Mouse (Mus musculus) testis, adult 2 months (tissue): ENCODE results near the gene Dexi. TPM values are rescaled to one million over a fixed set of nuclear protein-coding genes. Genes with fewer than 3 reads are reported as not detected.

Source experiments
- H3K27ac ChIP-seq: fragments of 200-500 bp; 2 replicates; pipeline ENCODE4 v1.5.1; 2012; ENCODE audit warnings: low read depth, low read length; ENCODE audit not compliant: control insufficient read depth, insufficient read depth
- H3K27me3 ChIP-seq: fragments of 200-500 bp; 2 replicates; pipeline ENCODE4 v1.6.1; 2012; ENCODE audit warnings: mild to moderate bottlenecking, low read length, moderate library complexity; ENCODE audit not compliant: control insufficient read depth, insufficient read depth
- H3K36me3 ChIP-seq: fragments of 200-500 bp; 2 replicates; pipeline ENCODE4 v1.6.1; 2012; ENCODE audit warnings: mild to moderate bottlenecking, low read length; ENCODE audit not compliant: control insufficient read depth, insufficient read depth
- H3K4me1 ChIP-seq: fragments of 200-500 bp; 2 replicates; pipeline ENCODE4 v1.6.1; 2012; ENCODE audit warnings: low read length; ENCODE audit not compliant: control insufficient read depth, insufficient read depth
- H3K4me3 ChIP-seq: fragments of 200-500 bp; 2 replicates; pipeline ENCODE4 v1.5.1; 2012; ENCODE audit warnings: low read depth, mild to moderate bottlenecking, low read length, moderate library complexity, mixed read lengths; ENCODE audit not compliant: control insufficient read depth
- CTCF ChIP-seq: fragments of 200-500 bp; IDR thresholded peaks from 2 replicates; pipeline ENCODE4 v1.5.1; 2012; ENCODE audit warnings: low read depth, mild to moderate bottlenecking, inconsistent platforms, low read length, moderate library complexity; ENCODE audit not compliant: control insufficient read depth, insufficient read depth, insufficient replicate concordance
- POLR2A ChIP-seq: fragments of 200-500 bp; IDR thresholded peaks from 2 replicates; pipeline ENCODE4 v1.6.1; 2012; ENCODE audit warnings: low read depth, mild to moderate bottlenecking, inconsistent platforms, low read length, moderate library complexity; ENCODE audit not compliant: control insufficient read depth
- polyA plus RNA-seq: library from polyadenylated mRNA; depleted of rRNA; stranded (reverse); fragments of >200 nt; gene quantifications from 2 replicates; pipeline ENCODE4 v1.2.3, GENCODE M21; 2012; rRNA removed

Dexi gene
- 16.4 and 17.7 TPM in 2 replicates for polyA plus RNA-seq

- Histone ChIP-seq H3K4me1 (peaks cover 7% of the 10 kb centered on the region), H3K27ac (peak within 1 kb of the TSS; percentile 21), H3K4me3 (peak within 1 kb of the TSS; percentile 78), H3K27me3 (no peaks in the 10 kb centered on the region), H3K36me3 (no peaks in the 10 kb centered on the region)
- TF ChIP-seq CTCF (no peak), POLR2A (peak; percentile 90)
Measured at GRCm38 (mm10) chr16:10542698-10543365, at the start of gene Dexi. Dexi (minus strand) TSS chr16:10543054.

GRCm38 (mm10) chr16:10586546-10586945, 43.7 kb upstream of the Dexi start:
- Histone ChIP-seq H3K27me3 (no peaks in the 10 kb centered on the region), H3K27ac (no peak overlapping the region), H3K4me1 (no peaks in the 10 kb centered on the region), H3K36me3 (peaks cover 3% of the 10 kb centered on the region), H3K4me3 (no peak overlapping the region)
- TF ChIP-seq CTCF (no peak), POLR2A (no peak)

- Histone ChIP-seq H3K4me3 (no peak overlapping the region), H3K4me1 (no peaks in the 10 kb centered on the region), H3K27me3 (no peaks in the 10 kb centered on the region), H3K36me3 (peaks cover 3% of the 10 kb centered on the region), H3K27ac (no peak overlapping the region)
- TF ChIP-seq POLR2A (no peak), CTCF (no peak)
Measured at GRCm38 (mm10) chr16:10585165-10585564, 42.3 kb upstream of the Dexi start.

- Histone ChIP-seq H3K36me3 (peaks cover 3% of the 10 kb centered on the region), H3K27me3 (no peaks in the 10 kb centered on the region), H3K4me3 (no peak overlapping the region), H3K4me1 (no peaks in the 10 kb centered on the region), H3K27ac (no peak overlapping the region)
- TF ChIP-seq CTCF (no peak), POLR2A (no peak)
Measured at GRCm38 (mm10) chr16:10581234-10581898, 38.5 kb upstream of the Dexi start.

GRCm38 (mm10) chr16:10578376-10578775, 35.5 kb upstream of the Dexi start:
- Histone ChIP-seq H3K4me3 (no peak overlapping the region), H3K36me3 (peaks cover 2% of the 10 kb centered on the region), H3K4me1 (no peaks in the 10 kb centered on the region), H3K27me3 (no peaks in the 10 kb centered on the region), H3K27ac (no peak overlapping the region)
- no peak for TF ChIP-seq CTCF
- TF ChIP-seq POLR2A = no peak

GRCm38 (mm10) chr16:10577548-10577947, 34.7 kb upstream of the Dexi start:
- H3K27ac ChIP-seq = no peak overlapping the region
- H3K36me3 ChIP-seq = peaks cover under 1% of the 10 kb centered on the region
- no peak overlapping the region for H3K4me3 ChIP-seq
- H3K27me3 ChIP-seq = no peaks in the 10 kb centered on the region
- no peak for TF ChIP-seq POLR2A
- TF ChIP-seq CTCF = no peak
- H3K4me1 ChIP-seq = no peaks in the 10 kb centered on the region

- H3K4me3 ChIP-seq = no peak overlapping the region
- no peaks in the 10 kb centered on the region for H3K27me3 ChIP-seq
- no peaks in the 10 kb centered on the region for H3K4me1 ChIP-seq
- H3K36me3 ChIP-seq = no peaks in the 10 kb centered on the region; the same call in none of the 2 replicates
- no peak overlapping the region for H3K27ac ChIP-seq
- TF ChIP-seq CTCF (no peak), POLR2A (no peak)
Measured at GRCm38 (mm10) chr16:10575915-10576314, 33.1 kb upstream of the Dexi start.
